Mouse (Mus musculus): ENCODE data around the gene Utp18.

Gene Utp18

GRCm38 (mm10) chr11:93829327-93829679 is 56.3 kb downstream of the Utp18 start:
- DNase-seq (ENCODE audit: low read depth, low spot score), result no peak

GRCm38 (mm10) chr11:93828619-93829326 is 56.8 kb downstream of the Utp18 start:
- DNase-seq (ENCODE audit: low read depth, low spot score), result no peak

- no peak for DNase-seq (ENCODE audit: low read depth, low spot score)
These were observed 63.3 kb downstream of the Utp18 start for GRCm38 (mm10) chr11:93822261-93822660.

- DNase-seq (ENCODE audit: low read depth, low spot score), result no peak
These were observed 64.0 kb downstream of the Utp18 start for GRCm38 (mm10) chr11:93821533-93821932.

GRCm38 (mm10) chr11:93817966-93818738 is 67.4 kb downstream of the Utp18 start:
- DNase-seq (ENCODE audit: low read depth, low spot score), result no peak

- no peak for DNase-seq (ENCODE audit: low read depth, low spot score)
These were observed 72.6 kb downstream of the Utp18 start for GRCm38 (mm10) chr11:93812955-93813354.

- peak; percentile 45 for DNase-seq (ENCODE audit: low read depth, low spot score)
These were observed 73.3 kb downstream of the Utp18 start for GRCm38 (mm10) chr11:93812125-93812868.

All from WW6 (cell line).